Comparison of ENCODE assay signal across 14 mouse cellular contexts in the genomic region with DNA sequence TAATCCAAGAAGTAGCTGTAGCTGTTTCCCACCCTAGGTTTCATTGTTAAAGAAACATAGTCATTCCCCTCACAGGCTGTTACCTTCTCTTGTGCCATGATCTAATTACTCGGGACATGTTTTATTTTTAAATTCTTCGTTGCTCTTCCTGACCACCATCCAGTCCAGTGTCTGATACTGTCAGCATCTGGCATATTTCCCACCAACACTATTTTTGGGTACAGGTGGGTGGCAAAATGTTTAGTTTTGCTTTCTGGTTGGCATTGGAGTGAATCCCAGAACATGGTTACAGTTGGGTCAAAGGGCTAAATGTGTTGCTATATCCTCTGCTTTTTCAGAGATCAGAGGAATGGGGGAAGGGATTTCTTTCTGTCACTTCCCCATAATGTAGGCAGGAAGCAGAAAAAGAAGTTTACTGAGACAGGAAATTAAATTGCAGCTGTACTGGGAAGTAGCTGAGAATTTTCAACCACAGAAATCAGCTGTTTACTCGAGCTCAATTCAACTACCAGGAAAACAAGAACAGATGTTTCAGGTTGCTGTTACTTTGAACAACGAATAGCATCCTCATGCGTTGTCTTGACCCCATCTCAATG. TPM values are rescaled to one million over a fixed set of nuclear protein-coding genes. Genes with fewer than 3 reads are reported as not detected.
"Had no signal": no experiment of that assay in that cellular context is flagged by ENCODE, and none has a peak within 500 bp of the region (broad histone marks: within the 10 kb centered on the region; RNA-seq: fewer than 3 reads in every experiment).

No protein-coding gene starts in this region.

- H3K27me3 ChIP-seq: midbrain, embryonic 15.5 days; neural tube, embryonic 12.5 days had no signal

- H3K9me3 ChIP-seq: limb, embryonic 12.5 days; megakaryocyte, embryonic 14.5 days; midbrain, embryonic 15.5 days; neural tube, embryonic 12.5 days had no signal

- H3K4me2 ChIP-seq: limb, embryonic 12.5 days; midbrain, embryonic 11.5 days; midbrain, embryonic 15.5 days; neural tube, embryonic 12.5 days had no signal

- H3K4me1 ChIP-seq: megakaryocyte, embryonic 14.5 days had no signal

- H3K4me3 ChIP-seq: limb, embryonic 12.5 days; megakaryocyte, embryonic 14.5 days; midbrain, embryonic 15.5 days; neural tube, embryonic 12.5 days had no signal

- ATAC-seq: lung, postnatal 0 days; midbrain, embryonic 15.5 days had no signal

- DNase-seq: kidney, adult 11 months; kidney, adult 9 months; kidney, postnatal 36 days; layer of hippocampus, adult 9-11 months; liver; lung, postnatal 36 days had no signal

- H3K27ac ChIP-seq: kidney, postnatal 0 days; limb, embryonic 12.5 days; midbrain, embryonic 15.5 days; neural tube, embryonic 12.5 days had no signal

- H3K36me3 ChIP-seq: limb, embryonic 12.5 days; midbrain, embryonic 15.5 days; neural tube, embryonic 12.5 days had no signal

- H3K9ac ChIP-seq: limb, embryonic 12.5 days; midbrain, embryonic 15.5 days; neural tube, embryonic 12.5 days had no signal

RNA-seq across cellular contexts. Expression of a gene that starts 4.8 kb away (rescaled TPM):
- total RNA-seq: monocyte, adult 5-6 weeks had no signal
- polyA plus RNA-seq: midbrain, embryonic 15.5 days had no signal
